Mouse (Mus musculus) forebrain, embryonic 12.5 days (tissue): ENCODE results near the gene Ppp2r2d. TPM values are rescaled to one million over a fixed set of nuclear protein-coding genes. Genes with fewer than 3 reads are reported as not detected.

Experiments used
- ATAC-seq: fragments of 200-750 bp; cut with Nextera tagmentation; 2 replicates; pipeline ENCODE4 v1.8.0; 2017; ENCODE audit warnings: moderate TSS enrichment; ENCODE audit not compliant: low FRiP score
- H3K27ac ChIP-seq: fragments of 300-500 bp; sonication (generic); 2 replicates; pipeline ENCODE4 v1.5.1; 2016; ENCODE audit warnings: mild to moderate bottlenecking
- H3K27me3 ChIP-seq: fragments of 300-500 bp; sonication (generic); 2 replicates; pipeline ENCODE4 v1.6.1; 2016; ENCODE audit warnings: mild to moderate bottlenecking
- H3K36me3 ChIP-seq: fragments of 300-500 bp; sonication (generic); replicated peaks from 2 replicates; pipeline ENCODE4 v1.6.1; 2016; ENCODE audit warnings: mild to moderate bottlenecking
- H3K4me1 ChIP-seq: fragments of 300-500 bp; sonication (generic); 2 replicates; pipeline ENCODE4 v1.6.1; 2016
- H3K4me2 ChIP-seq: fragments of 300-500 bp; sonication (generic); 2 replicates; pipeline ENCODE4 v1.6.1; 2016; ENCODE audit warnings: mild to moderate bottlenecking, moderate library complexity
- H3K4me3 ChIP-seq: fragments of 300-500 bp; sonication (generic); replicated peaks from 2 replicates; pipeline ENCODE4 v1.5.1; 2016; ENCODE audit warnings: mild to moderate bottlenecking
- H3K9ac ChIP-seq: fragments of 300-500 bp; sonication (generic); 2 replicates; pipeline ENCODE4 v1.6.1; 2016; ENCODE audit warnings: mild to moderate bottlenecking
- H3K9me3 ChIP-seq: fragments of 300-500 bp; sonication (generic); 2 replicates; pipeline ENCODE4 v1.6.1; 2016
- WGBS: fragments of 180-500 bp; shearing (Covaris S2); methylation state at CpG from one replicate; pipeline ENCODE4 v1.1.7; 2016; 5-methylcytosine and 5-hydroxymethylcytosine counted together
- polyA plus RNA-seq: library from polyadenylated mRNA; unstranded; fragments of >200 nt; fragmentation: Nextera tagmentation; extraction: Ambion mirVana; gene quantifications from 2 replicates; pipeline ENCODE4 v1.2.1, GENCODE M21; 2016

Gene Ppp2r2d
- polyA plus RNA-seq, 1 experiment from 2014 or later = 68.4 TPM

GRCm38 (mm10) chr7:138908768-138909276 lies 62.9 kb downstream of the Ppp2r2d start:
- 5% methylated on average over 10 of the region's 10 CpGs for WGBS

GRCm38 (mm10) chr7:138909277-138910192 lies 63.7 kb downstream of the Ppp2r2d start, which contains the start of gene Bnip3:
Gene Bnip3, minus strand, starts transcription at chr7:138909519.
- peak within 1 kb of the TSS; percentile 76 for H3K4me3 ChIP-seq
- peak within 1 kb of the TSS; percentile 59; the same call in 1 of the 2 replicates for H3K27ac ChIP-seq
- H3K4me1 ChIP-seq = peaks cover 30% of the 10 kb centered on the region
- under 1% methylated on average over 60 of the region's 66 CpGs for WGBS
- peaks cover 9% of the 10 kb centered on the region for H3K27me3 ChIP-seq
- H3K9me3 ChIP-seq = no peaks in the 10 kb centered on the region
- peak within 1 kb of the TSS; percentile 84 for H3K4me2 ChIP-seq
- no peaks in the 10 kb centered on the region for H3K36me3 ChIP-seq
- ATAC-seq = peak; percentile 96
- H3K9ac ChIP-seq = peak within 1 kb of the TSS; percentile 85

More at GRCm38 (mm10) chr7:138908768-138909276, 62.9 kb downstream of the Ppp2r2d start:
- Histone ChIP-seq H3K36me3 (no peaks in the 10 kb centered on the region), H3K4me3 (peak overlapping the region; percentile 76), H3K27ac (peak overlapping the region; percentile 59; the same call in 1 of the 2 replicates), H3K4me2 (peak overlapping the region; percentile 84), H3K9me3 (no peaks in the 10 kb centered on the region), H3K9ac (peak overlapping the region; percentile 85), H3K27me3 (peaks cover 9% of the 10 kb centered on the region), H3K4me1 (peaks cover 30% of the 10 kb centered on the region)
- ATAC-seq = no peak

- no peak for ATAC-seq
- WGBS = 22% methylated on average over 7 of the region's 7 CpGs
- peak overlapping the region; percentile 85 for H3K9ac ChIP-seq
- H3K4me1 ChIP-seq = peaks cover 30% of the 10 kb centered on the region
- no peak overlapping the region for H3K27ac ChIP-seq
- no peaks in the 10 kb centered on the region for H3K36me3 ChIP-seq
- H3K27me3 ChIP-seq = peaks cover 9% of the 10 kb centered on the region
- peak overlapping the region; percentile 76 for H3K4me3 ChIP-seq
- peak overlapping the region; percentile 84 for H3K4me2 ChIP-seq
- H3K9me3 ChIP-seq = no peaks in the 10 kb centered on the region
Measured at GRCm38 (mm10) chr7:138910193-138910562, 64.3 kb downstream of the Ppp2r2d start.

- Histone ChIP-seq H3K4me3 (no peak overlapping the region), H3K36me3 (no peaks in the 10 kb centered on the region), H3K4me2 (no peak overlapping the region), H3K27me3 (peaks cover 5% of the 10 kb centered on the region), H3K27ac (no peak overlapping the region), H3K4me1 (peaks cover 10% of the 10 kb centered on the region), H3K9me3 (no peaks in the 10 kb centered on the region), H3K9ac (no peak overlapping the region)
- 77% methylated on average over 3 of the region's 3 CpGs for WGBS
- no peak for ATAC-seq
Measured at GRCm38 (mm10) chr7:138913616-138914015, 67.7 kb downstream of the Ppp2r2d start.

- peaks cover 6% of the 10 kb centered on the region for H3K27me3 ChIP-seq
- no peak overlapping the region for H3K27ac ChIP-seq
- H3K4me2 ChIP-seq = peak overlapping the region; percentile 60
- peak overlapping the region; percentile 44; the same call in 1 of the 2 replicates for H3K9ac ChIP-seq
- 8% methylated on average over 26 of the region's 26 CpGs for WGBS
- no peaks in the 10 kb centered on the region for H3K9me3 ChIP-seq
- peak overlapping the region; percentile 28 for H3K4me3 ChIP-seq
- no peaks in the 10 kb centered on the region for H3K36me3 ChIP-seq
- no peak for ATAC-seq
- H3K4me1 ChIP-seq = peaks cover 8% of the 10 kb centered on the region
Measured at GRCm38 (mm10) chr7:138919156-138919944, 73.5 kb downstream of the Ppp2r2d start.

- H3K4me1 ChIP-seq = peaks cover 8% of the 10 kb centered on the region
- H3K4me3 ChIP-seq = no peak overlapping the region
- no peak overlapping the region for H3K4me2 ChIP-seq
- ATAC-seq = no peak
- WGBS = 97% methylated on average over 8 of the region's 8 CpGs
- H3K9ac ChIP-seq = no peak overlapping the region
- no peaks in the 10 kb centered on the region for H3K36me3 ChIP-seq
- peaks cover 11% of the 10 kb centered on the region for H3K27me3 ChIP-seq
- H3K27ac ChIP-seq = no peak overlapping the region
- H3K9me3 ChIP-seq = no peaks in the 10 kb centered on the region
Measured at GRCm38 (mm10) chr7:138921611-138922010, 75.7 kb downstream of the Ppp2r2d start.

- Histone ChIP-seq H3K27ac (no peak overlapping the region), H3K9me3 (no peaks in the 10 kb centered on the region), H3K4me2 (no peak overlapping the region), H3K36me3 (no peaks in the 10 kb centered on the region), H3K4me3 (no peak overlapping the region), H3K27me3 (peaks cover 11% of the 10 kb centered on the region), H3K9ac (no peak overlapping the region), H3K4me1 (peaks cover 8% of the 10 kb centered on the region)
- ATAC-seq = no peak
- WGBS = 7% methylated on average over 3 of the region's 3 CpGs
Measured at GRCm38 (mm10) chr7:138923756-138924425, 78.0 kb downstream of the Ppp2r2d start.

- Histone ChIP-seq H3K27me3 (peaks cover 4% of the 10 kb centered on the region; the same call in 1 of the 2 replicates), H3K4me2 (no peak overlapping the region), H3K4me3 (no peak overlapping the region), H3K9me3 (no peaks in the 10 kb centered on the region), H3K9ac (no peak overlapping the region), H3K4me1 (no peaks in the 10 kb centered on the region), H3K36me3 (no peaks in the 10 kb centered on the region), H3K27ac (no peak overlapping the region)
- ATAC-seq = no peak
- WGBS = 93% methylated on average over 4 of the region's 4 CpGs
Measured at GRCm38 (mm10) chr7:138928456-138928855, 82.6 kb downstream of the Ppp2r2d start.

Other genes starting within 250 kb of the Ppp2r2d start
- 12.3 and 16.2 TPM in 2 replicates for gene Mapk1ip1, start 194 bp downstream of the Ppp2r2d start, polyA plus RNA-seq
- 63.0 and 66.9 TPM in 2 replicates for gene Bnip3, start 63.4 kb downstream of the Ppp2r2d start, polyA plus RNA-seq
- 0.83 TPM in 2 replicates for gene Jakmip3, start 94.7 kb downstream of the Ppp2r2d start, polyA plus RNA-seq
- 139 and 143 TPM in 2 replicates for gene Dpysl4, start 239.9 kb downstream of the Ppp2r2d start, polyA plus RNA-seq